Mouse (Mus musculus) small intestine, adult 2 months (tissue): ENCODE results near the gene Ssh3.
"Not testable (repeated sequence)": the region's sequence is repeated elsewhere in the genome, so short reads cannot be mapped to it uniquely, and the experiment has no call there.

Source experiments
- CTCF ChIP-seq: fragments of 200-500 bp; IDR thresholded peaks from 2 replicates; pipeline ENCODE4 v1.5.1; 2012; ENCODE audit warnings: low read depth, mild to moderate bottlenecking, control low read depth, inconsistent platforms, low read length, moderate library complexity, mixed read lengths; ENCODE audit not compliant: insufficient replicate concordance, insufficient read length; ENCODE audit errors: extremely low read depth
- POLR2A ChIP-seq: fragments of 200-500 bp; IDR thresholded peaks from 2 replicates; pipeline ENCODE4 v1.6.1; 2012; ENCODE audit warnings: low read depth, mild to moderate bottlenecking, control low read depth, inconsistent platforms, low read length, moderate library complexity

- TF ChIP-seq CTCF, POLR2A: not testable (repeated sequence)
Measured at GRCm38 (mm10) chr19:4248683-4249082, 20.3 kb downstream of the Ssh3 start.
